Mouse (Mus musculus) right cerebral cortex, adult 18-20 months (tissue): Measurements from ENCODE around the gene Fuca1.
A peak's percentile ranks its signal among the peaks of the same experiment; 100 is the strongest.

Experiments
- DNase-seq: peaks from one replicate; pipeline ENCODE4 v3.0.0; 2022; ENCODE audit warnings: mixed read lengths

Gene Fuca1

GRCm38 (mm10) chr4:135889146-135889883, 31.2 kb upstream of the Fuca1 start:
- DNase-seq: no peak

DNA sequence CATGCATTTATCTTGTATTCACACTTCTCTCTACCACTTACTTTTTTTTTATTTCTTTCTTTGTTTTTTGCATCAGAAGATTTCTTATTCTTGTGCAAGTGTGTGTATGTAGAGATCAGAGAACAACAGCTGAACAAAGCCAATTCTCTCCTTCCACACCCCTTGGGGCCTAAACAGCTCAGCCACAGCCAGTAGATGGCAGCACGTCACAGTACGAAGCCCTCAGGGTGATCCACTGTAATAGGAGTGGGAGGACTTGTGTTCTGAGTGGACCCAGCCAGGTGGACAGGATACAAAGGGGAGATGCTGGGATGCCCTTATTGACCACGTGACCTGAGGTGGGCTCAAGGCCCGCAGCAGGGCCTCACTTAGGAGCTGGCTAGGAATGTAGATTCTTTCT, 30.7 kb upstream of the Fuca1 start:
- peak; percentile 60 for DNase-seq

- DNase-seq: no peak
These were observed 29.0 kb upstream of the Fuca1 start for GRCm38 (mm10) chr4:135891539-135891938.

GRCm38 (mm10) chr4:135892884-135893283, 27.7 kb upstream of the Fuca1 start:
- DNase-seq: no peak

DNA sequence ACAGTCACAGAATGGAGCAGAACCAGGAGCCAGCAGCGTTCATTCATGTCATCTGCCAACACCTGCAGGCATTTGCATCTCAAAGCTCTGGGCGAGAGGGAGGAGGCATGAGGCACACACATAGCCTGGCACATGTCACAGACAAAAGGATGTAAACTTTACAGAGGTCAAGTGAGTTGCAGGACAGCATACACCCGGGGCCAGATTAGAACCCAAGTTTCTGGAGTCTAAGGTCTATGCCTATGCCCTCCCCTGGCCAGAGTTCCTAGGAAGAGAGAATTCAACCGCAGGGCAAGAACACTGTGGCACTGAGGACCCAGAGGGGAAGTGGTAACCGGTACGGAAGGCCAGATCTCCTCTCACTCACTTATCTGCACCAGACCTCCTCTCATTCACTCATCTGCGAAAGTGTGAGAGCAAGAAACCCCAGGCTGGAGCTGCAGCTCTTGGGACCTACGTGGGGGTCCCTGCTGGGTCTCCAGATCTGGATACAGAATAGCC, 25.4 kb upstream of the Fuca1 start, which contains the start of gene Cnr2:
Gene Cnr2, plus strand, starts transcription at position 324 of the 501 bp plus-strand sequence.
- DNase-seq: no peak

- no peak for DNase-seq
These were observed 24.4 kb upstream of the Fuca1 start for GRCm38 (mm10) chr4:135896157-135896556.

DNA sequence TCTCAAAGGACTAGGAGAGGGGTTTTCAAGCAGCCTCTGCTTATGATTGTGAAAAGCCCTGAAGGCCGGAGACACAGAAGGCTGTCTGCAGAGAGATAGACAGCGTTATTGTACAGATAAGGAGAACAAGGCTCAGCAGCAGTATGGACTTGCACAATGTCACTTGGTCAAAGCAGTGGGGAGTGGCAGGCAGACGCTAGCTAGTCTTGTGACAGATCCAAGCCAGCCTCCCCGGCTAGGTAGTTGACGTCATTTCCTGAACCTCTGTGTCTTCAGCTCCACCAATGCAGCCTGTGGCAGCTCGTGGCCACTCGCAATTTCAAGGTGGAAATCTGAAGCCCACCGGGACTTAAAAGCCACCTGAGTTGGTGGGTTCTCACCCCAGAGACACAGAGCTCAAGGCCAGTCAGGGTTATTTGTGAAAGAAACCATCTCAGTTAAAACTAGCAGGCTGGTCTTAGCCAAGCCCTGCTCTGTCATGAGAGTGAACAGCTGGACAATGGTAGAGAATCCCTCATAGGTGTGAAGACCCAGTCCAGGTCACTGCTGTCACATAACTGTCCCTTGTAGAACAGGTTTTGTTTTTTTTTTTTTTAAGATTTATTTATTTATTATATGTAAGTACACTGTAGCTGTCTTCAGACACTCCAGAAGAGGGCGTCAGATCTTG, 22.0 kb upstream of the Fuca1 start:
- no peak for DNase-seq

DNA sequence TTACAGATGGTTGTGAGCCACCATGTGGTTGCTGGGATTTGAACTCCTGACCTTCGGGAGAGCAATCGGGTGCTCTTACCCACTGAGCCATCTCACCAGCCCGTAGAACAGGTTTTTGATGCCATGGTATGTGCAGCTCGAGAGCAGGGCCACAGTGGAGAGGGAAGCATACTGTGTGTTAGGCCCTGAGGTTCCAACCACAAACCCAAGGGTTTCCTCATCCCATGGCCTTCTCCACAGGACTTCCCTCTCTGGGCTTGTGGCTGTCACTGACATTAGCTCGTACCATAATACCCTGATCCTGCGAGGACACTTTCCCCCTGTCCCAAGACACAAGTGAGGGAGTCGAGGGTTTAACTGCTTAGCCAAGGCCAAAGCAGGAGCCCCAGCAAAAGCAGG, 21.5 kb upstream of the Fuca1 start:
- DNase-seq: no peak

GRCm38 (mm10) chr4:135900008-135900407, 20.5 kb upstream of the Fuca1 start:
- no peak for DNase-seq

- no peak for DNase-seq
These were observed 17.8 kb upstream of the Fuca1 start for GRCm38 (mm10) chr4:135902606-135903242.

GRCm38 (mm10) chr4:135904810-135905209, 15.7 kb upstream of the Fuca1 start:
- DNase-seq: no peak

- DNase-seq: no peak
These were observed 13.9 kb upstream of the Fuca1 start for GRCm38 (mm10) chr4:135906633-135907032.

DNA sequence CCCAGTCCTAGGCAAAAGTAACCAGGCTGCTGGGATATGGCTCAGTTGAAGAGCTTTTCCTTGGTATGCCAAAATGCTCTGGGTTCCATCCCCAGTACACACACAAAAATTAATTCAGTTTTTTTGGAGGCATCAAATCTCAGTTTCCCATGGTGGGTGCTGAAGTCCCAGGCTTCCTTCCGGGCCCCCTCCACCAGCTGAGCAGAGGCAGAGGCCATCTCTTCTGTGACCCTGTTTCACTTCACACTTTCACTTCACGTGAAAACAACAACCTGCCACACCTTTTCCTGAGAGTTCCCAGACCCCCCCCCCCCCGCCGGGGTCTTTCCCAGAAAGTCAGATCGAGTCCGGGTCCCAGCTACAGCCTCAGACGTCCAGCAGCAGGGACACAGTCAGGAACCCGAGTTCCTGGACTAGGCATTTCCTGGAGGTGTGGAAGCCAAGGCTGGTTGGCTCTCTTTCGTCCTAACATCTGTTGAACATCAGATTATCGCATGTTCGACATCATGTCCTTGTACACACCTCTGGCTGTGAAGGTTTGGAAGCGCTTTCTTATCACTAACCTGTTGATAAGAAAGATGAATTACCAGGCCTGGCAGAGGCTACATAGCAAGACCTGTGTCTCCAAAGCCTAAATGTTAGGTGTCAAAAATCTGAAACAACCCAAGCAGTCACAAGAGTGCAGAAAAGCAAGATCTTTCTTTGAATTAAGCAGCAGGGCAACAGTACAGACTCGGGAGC, 11.0 kb upstream of the Fuca1 start:
- no peak for DNase-seq

GRCm38 (mm10) chr4:135911531-135911930, 9.0 kb upstream of the Fuca1 start:
- no peak for DNase-seq

- no peak for DNase-seq
These were observed 8.4 kb upstream of the Fuca1 start for GRCm38 (mm10) chr4:135912164-135912563.

- no peak for DNase-seq
These were observed 7.7 kb upstream of the Fuca1 start for GRCm38 (mm10) chr4:135912835-135913234.

- DNase-seq: no peak
These were observed 7.1 kb upstream of the Fuca1 start for GRCm38 (mm10) chr4:135913433-135913832.

- DNase-seq: no peak
These were observed 1.8 kb upstream of the Fuca1 start for GRCm38 (mm10) chr4:135918635-135919279.

- no peak for DNase-seq
These were observed 1.3 kb upstream of the Fuca1 start for GRCm38 (mm10) chr4:135919280-135919639.

- DNase-seq: no peak
These were observed 954 bp downstream of the Fuca1 start for GRCm38 (mm10) chr4:135921257-135922120.

DNA sequence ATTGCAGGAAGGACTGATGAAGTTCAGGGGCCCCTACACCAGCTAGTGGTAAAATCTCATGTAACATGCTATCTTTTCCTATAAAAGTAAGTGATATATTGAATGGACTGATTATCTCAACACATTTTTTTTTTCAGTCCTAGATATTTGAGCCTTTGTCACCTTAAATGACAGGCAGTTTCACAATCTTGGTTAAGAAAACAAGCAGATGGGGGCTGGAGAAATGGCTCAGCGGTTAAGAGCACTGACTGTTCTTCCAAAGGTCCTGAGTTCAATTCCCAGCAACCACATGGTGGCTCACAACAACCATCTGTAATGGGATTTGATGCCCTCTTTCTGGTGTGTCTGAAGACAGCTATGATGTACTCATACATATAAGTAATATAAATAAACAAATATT, 1.7 kb downstream of the Fuca1 start:
- no peak for DNase-seq

GRCm38 (mm10) chr4:135924418-135924817, 3.9 kb downstream of the Fuca1 start:
- DNase-seq: no peak
